Mouse (Mus musculus) embryonic facial prominence, embryonic 10.5 days (tissue): ENCODE data around the gene Slc9a3. TPM values are rescaled to one million over a fixed set of nuclear protein-coding genes. Genes with fewer than 3 reads are reported as not detected.

Experiments used
- DNase-seq: peaks from one replicate; pipeline ENCODE4 v3.0.0-alpha.2; 2017; ENCODE audit warnings: low spot score
- H3K27ac ChIP-seq: fragments of 300-500 bp; sonication (generic); replicated peaks from 2 replicates; pipeline ENCODE4 v1.5.1; 2016; ENCODE audit warnings: mild to moderate bottlenecking
- H3K27me3 ChIP-seq: fragments of 300-500 bp; sonication (generic); replicated peaks from 2 replicates; pipeline ENCODE4 v1.6.1; 2016; ENCODE audit warnings: low read depth, mild to moderate bottlenecking; ENCODE audit not compliant: poor library complexity, severe bottlenecking
- H3K36me3 ChIP-seq: fragments of 300-500 bp; sonication (generic); replicated peaks from 2 replicates; pipeline ENCODE4 v1.6.1; 2016; ENCODE audit warnings: mild to moderate bottlenecking, moderate library complexity
- H3K4me1 ChIP-seq: fragments of 300-500 bp; sonication (generic); 2 replicates; pipeline ENCODE4 v1.6.1; 2016
- H3K4me3 ChIP-seq: fragments of 300-500 bp; sonication (generic); 2 replicates; pipeline ENCODE4 v1.5.1; 2016; ENCODE audit warnings: mild to moderate bottlenecking, moderate library complexity
- H3K9me3 ChIP-seq: fragments of 300-500 bp; sonication (generic); 2 replicates; pipeline ENCODE4 v1.6.1; 2016; ENCODE audit warnings: mild to moderate bottlenecking
- WGBS: fragments of 180-500 bp; shearing (Covaris S2); methylation state at CpG from one replicate; pipeline ENCODE4 v1.1.7; 2016; 5-methylcytosine and 5-hydroxymethylcytosine counted together
- polyA plus RNA-seq: library from polyadenylated mRNA; unstranded; fragments of >200 nt; fragmentation: Nextera tagmentation; extraction: Ambion mirVana; gene quantifications from 2 replicates; pipeline ENCODE4 v1.2.1, GENCODE M21; 2016

The Slc9a3 gene
- 0.02 TPM in 1 of 2 replicates, not detected in the other for polyA plus RNA-seq

DNA sequence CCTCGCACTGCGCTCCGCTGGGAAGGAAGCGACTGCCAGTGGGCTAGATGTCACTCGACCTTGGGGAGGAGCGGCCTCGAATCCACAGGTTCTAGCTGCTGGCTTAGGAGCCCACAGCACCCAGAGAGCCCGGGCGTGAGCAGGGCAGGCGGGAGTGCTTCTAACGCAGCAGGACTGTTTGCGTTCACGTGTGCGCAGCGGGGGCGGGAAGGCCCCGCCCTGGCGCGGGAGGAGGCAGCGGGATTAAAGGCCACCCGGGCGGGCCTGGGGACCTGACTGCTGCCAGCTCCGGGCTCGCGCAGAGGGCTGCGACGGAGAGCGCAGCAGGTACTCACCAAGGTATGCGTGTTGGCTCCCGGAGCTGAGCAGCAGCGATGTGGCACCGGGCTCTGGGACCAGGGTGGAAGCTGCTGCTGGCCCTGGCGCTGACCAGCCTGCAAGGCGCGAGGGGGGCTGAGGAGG is at the start of gene Slc9a3:
Gene Slc9a3, plus strand, starts transcription at position 317 of the 462 bp plus-strand sequence.
- under 1% methylated on average over 35 of the region's 35 CpGs for WGBS
- DNase-seq = peak; percentile 48
- H3K4me1 ChIP-seq = peaks cover 9% of the 10 kb centered on the region
- H3K27me3 ChIP-seq = peaks cover 81% of the 10 kb centered on the region
- 0 out of 2 replicates have a peak within 1 kb of the TSS, but pooled peaks have one; percentile 10 for H3K27ac ChIP-seq
- H3K9me3 ChIP-seq = no peaks in the 10 kb centered on the region
- peak within 1 kb of the TSS; percentile 58 for H3K4me3 ChIP-seq
- no peaks in the 10 kb centered on the region for H3K36me3 ChIP-seq

GRCm38 (mm10) chr13:74071714-74072113 is 49.5 kb upstream of the Slc9a3 start:
- no peak overlapping the region for H3K4me3 ChIP-seq
- DNase-seq = no peak
- H3K27me3 ChIP-seq = no peaks in the 10 kb centered on the region
- no peaks in the 10 kb centered on the region for H3K9me3 ChIP-seq
- H3K4me1 ChIP-seq = no peaks in the 10 kb centered on the region
- 81% methylated on average over 3 of the region's 3 CpGs for WGBS
- H3K27ac ChIP-seq = no peak overlapping the region
- no peaks in the 10 kb centered on the region for H3K36me3 ChIP-seq

- Histone ChIP-seq H3K9me3 (no peaks in the 10 kb centered on the region), H3K27ac (no peak overlapping the region), H3K27me3 (no peaks in the 10 kb centered on the region), H3K4me3 (no peak overlapping the region), H3K36me3 (no peaks in the 10 kb centered on the region), H3K4me1 (no peaks in the 10 kb centered on the region)
- DNase-seq = no peak
- 90% methylated on average over 7 of the region's 7 CpGs for WGBS
These were observed 47.9 kb upstream of the Slc9a3 start for GRCm38 (mm10) chr13:74073369-74073768.

- no peak for DNase-seq
- WGBS = 80% methylated on average over 3 of the region's 3 CpGs
- Histone ChIP-seq H3K9me3 (no peaks in the 10 kb centered on the region), H3K4me1 (no peaks in the 10 kb centered on the region), H3K27me3 (no peaks in the 10 kb centered on the region), H3K4me3 (no peak overlapping the region), H3K27ac (no peak overlapping the region), H3K36me3 (no peaks in the 10 kb centered on the region)
These were observed 31.0 kb upstream of the Slc9a3 start for GRCm38 (mm10) chr13:74090265-74090664.

DNA sequence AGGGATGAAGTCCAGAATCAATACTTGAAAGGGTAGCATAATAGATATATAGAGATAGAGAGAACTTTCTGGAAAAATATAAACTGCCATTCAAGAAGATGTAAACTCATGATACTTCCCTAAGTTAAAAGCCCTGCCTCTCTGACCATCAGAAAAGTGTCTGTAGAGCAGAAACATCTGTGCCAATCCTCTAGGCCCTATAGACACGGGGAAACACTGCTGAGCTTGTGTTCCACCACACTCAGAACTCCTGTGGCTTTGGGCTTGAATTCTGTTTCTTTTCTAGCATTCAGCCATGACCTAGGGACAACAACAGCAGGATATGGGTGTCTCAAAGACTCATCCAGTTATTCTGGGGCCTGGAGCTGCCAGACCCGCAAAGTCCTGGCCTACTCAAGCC is 25.3 kb upstream of the Slc9a3 start:
- Histone ChIP-seq H3K9me3 (no peaks in the 10 kb centered on the region), H3K4me3 (no peak overlapping the region), H3K27ac (no peak overlapping the region), H3K4me1 (no peaks in the 10 kb centered on the region), H3K36me3 (no peaks in the 10 kb centered on the region), H3K27me3 (no peaks in the 10 kb centered on the region)
- DNase-seq = no peak
- 57% methylated on average over 2 of the region's 2 CpGs for WGBS

- no peaks in the 10 kb centered on the region for H3K4me1 ChIP-seq
- WGBS = 33% methylated on average over 2 of the region's 2 CpGs
- H3K9me3 ChIP-seq = no peaks in the 10 kb centered on the region
- H3K27me3 ChIP-seq = no peaks in the 10 kb centered on the region
- peak; percentile 74 for DNase-seq
- no peaks in the 10 kb centered on the region for H3K36me3 ChIP-seq
- no peak overlapping the region for H3K4me3 ChIP-seq
- no peak overlapping the region for H3K27ac ChIP-seq
These were observed 24.4 kb upstream of the Slc9a3 start for GRCm38 (mm10) chr13:74096715-74097363.

GRCm38 (mm10) chr13:74098913-74099312 is 22.3 kb upstream of the Slc9a3 start:
- no peak for DNase-seq
- H3K4me1 ChIP-seq = no peaks in the 10 kb centered on the region
- H3K9me3 ChIP-seq = no peaks in the 10 kb centered on the region
- no peak overlapping the region for H3K4me3 ChIP-seq
- H3K27ac ChIP-seq = no peak overlapping the region
- H3K36me3 ChIP-seq = no peaks in the 10 kb centered on the region
- 81% methylated on average over 6 of the region's 6 CpGs for WGBS
- no peaks in the 10 kb centered on the region for H3K27me3 ChIP-seq

GRCm38 (mm10) chr13:74102108-74102830 is 19.0 kb upstream of the Slc9a3 start:
- WGBS = 87% methylated on average over 8 of the region's 8 CpGs
- no peaks in the 10 kb centered on the region for H3K9me3 ChIP-seq
- no peak for DNase-seq
- H3K4me1 ChIP-seq = no peaks in the 10 kb centered on the region
- no peaks in the 10 kb centered on the region for H3K27me3 ChIP-seq
- no peak overlapping the region for H3K27ac ChIP-seq
- no peak overlapping the region for H3K4me3 ChIP-seq
- no peaks in the 10 kb centered on the region for H3K36me3 ChIP-seq

DNA sequence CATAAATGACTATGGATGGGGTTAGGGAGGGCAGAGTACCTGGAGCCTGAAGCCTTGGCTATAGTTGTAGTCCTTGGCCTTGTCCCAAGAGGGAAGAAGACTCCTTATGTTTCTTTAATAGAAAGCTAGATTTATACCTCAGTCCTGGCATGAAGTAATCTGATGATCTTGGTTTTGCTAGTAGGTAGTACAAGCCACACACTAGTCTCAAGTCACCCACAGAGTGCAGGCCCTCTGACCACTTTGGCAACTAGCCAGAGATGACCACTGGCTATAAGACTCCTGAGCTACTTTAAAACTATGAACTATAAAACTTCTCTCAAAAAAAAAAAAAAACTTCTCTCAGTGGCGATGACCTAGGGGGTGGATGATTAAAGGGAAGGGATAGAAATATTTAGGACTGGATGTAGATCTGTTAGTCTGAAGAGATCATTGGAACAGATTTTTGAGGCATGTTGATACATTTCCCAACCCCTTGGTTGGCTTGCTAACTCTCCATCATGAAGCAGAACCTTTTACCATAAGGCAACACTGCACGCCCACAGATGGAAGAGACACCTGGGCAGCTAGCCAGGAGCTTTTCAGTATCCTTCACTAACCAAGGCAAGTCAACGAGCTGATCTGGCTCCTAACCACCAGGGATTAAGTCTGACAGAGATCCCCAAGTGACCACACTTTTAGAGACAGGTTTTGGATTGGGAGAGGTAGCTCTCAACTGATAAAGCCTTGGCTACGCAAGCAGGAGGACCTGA is 18.2 kb upstream of the Slc9a3 start:
- WGBS = 84% methylated on average over 4 of the region's 4 CpGs
- no peaks in the 10 kb centered on the region for H3K9me3 ChIP-seq
- DNase-seq = no peak
- H3K27me3 ChIP-seq = no peaks in the 10 kb centered on the region
- no peak overlapping the region for H3K27ac ChIP-seq
- no peak overlapping the region for H3K4me3 ChIP-seq
- no peaks in the 10 kb centered on the region for H3K4me1 ChIP-seq
- no peaks in the 10 kb centered on the region for H3K36me3 ChIP-seq

GRCm38 (mm10) chr13:74104417-74104816 is 16.8 kb upstream of the Slc9a3 start:
- Histone ChIP-seq H3K4me3 (no peak overlapping the region), H3K27me3 (no peaks in the 10 kb centered on the region), H3K36me3 (no peaks in the 10 kb centered on the region), H3K27ac (no peak overlapping the region), H3K4me1 (no peaks in the 10 kb centered on the region), H3K9me3 (no peaks in the 10 kb centered on the region)
- WGBS = 81% methylated on average over 7 of the region's 7 CpGs
- no peak for DNase-seq

- 85% methylated on average over 2 of the region's 2 CpGs for WGBS
- H3K36me3 ChIP-seq = no peaks in the 10 kb centered on the region
- DNase-seq = no peak
- H3K9me3 ChIP-seq = no peaks in the 10 kb centered on the region
- H3K27me3 ChIP-seq = no peaks in the 10 kb centered on the region
- no peak overlapping the region for H3K27ac ChIP-seq
- H3K4me3 ChIP-seq = no peak overlapping the region
- no peaks in the 10 kb centered on the region for H3K4me1 ChIP-seq
These were observed 13.8 kb upstream of the Slc9a3 start for GRCm38 (mm10) chr13:74107410-74107809.

DNA sequence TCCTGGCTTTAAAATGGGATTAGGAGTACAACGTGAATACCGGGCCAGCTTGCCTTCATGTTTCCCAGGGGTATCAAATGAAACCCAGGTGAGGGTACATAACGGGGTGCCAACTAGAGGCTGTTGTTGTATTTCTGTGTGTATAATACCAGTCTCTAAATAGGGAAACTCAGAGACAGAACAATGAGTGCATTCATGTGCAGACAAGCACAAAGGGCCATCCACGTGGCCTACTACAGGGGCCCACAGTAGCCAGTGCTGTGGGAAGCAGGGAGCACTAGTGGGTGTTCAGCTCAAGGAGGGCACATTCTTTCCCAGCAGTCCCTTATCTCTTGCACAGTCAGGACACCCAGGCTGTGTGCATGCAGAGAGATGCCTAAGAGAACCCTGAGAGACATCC is 8.7 kb upstream of the Slc9a3 start:
- H3K9me3 ChIP-seq = no peaks in the 10 kb centered on the region
- WGBS = 69% methylated on average over 4 of the region's 4 CpGs
- DNase-seq = no peak
- H3K27ac ChIP-seq = no peak overlapping the region
- no peaks in the 10 kb centered on the region for H3K4me1 ChIP-seq
- no peaks in the 10 kb centered on the region for H3K36me3 ChIP-seq
- no peaks in the 10 kb centered on the region for H3K27me3 ChIP-seq
- H3K4me3 ChIP-seq = no peak overlapping the region
